18 mouse cellular contexts compared by ENCODE assay signal in genomic region chr11:116974341-116974740, GRCm38 (mm10). TPM values are rescaled to one million over a fixed set of nuclear protein-coding genes. Genes with fewer than 3 reads are reported as not detected.
"Had no signal": no experiment of that assay in that cellular context is flagged by ENCODE, and none has a peak within 500 bp of the region (broad histone marks: within the 10 kb centered on the region; RNA-seq: fewer than 3 reads in every experiment).

No protein-coding gene starts in this region.

- H3K4me2 ChIP-seq: limb, embryonic 12.5 days; liver, embryonic 13.5 days; lung, embryonic 15.5 days; midbrain, embryonic 12.5 days; neural tube, embryonic 13.5 days had no signal

- H3K27ac ChIP-seq: kidney, postnatal 0 days; limb, embryonic 12.5 days; liver, embryonic 13.5 days; lung, embryonic 15.5 days; macrophage had no signal

- H3K9ac ChIP-seq: limb, embryonic 12.5 days; liver, embryonic 13.5 days; liver, postnatal 0 days; lung, embryonic 15.5 days; midbrain, embryonic 12.5 days had no signal

- DNase-seq: kidney, adult 9 months; kidney, postnatal 36 days; liver; liver, embryonic 13.5 days; liver, postnatal 0 days; lung, postnatal 14 days; right cerebral cortex, adult 18-20 months; right cerebral cortex, postnatal 25 days; thymus, adult 18-20 months; thymus, postnatal 14 days had no signal

- H3K36me3 ChIP-seq: limb, embryonic 12.5 days; liver, embryonic 13.5 days; lung, embryonic 15.5 days had no signal

- H3K4me1 ChIP-seq: liver, embryonic 13.5 days; lung, embryonic 15.5 days; megakaryocyte, embryonic 14.5 days had no signal

- H3K9me3 ChIP-seq: limb, embryonic 12.5 days; liver, embryonic 13.5 days; lung, embryonic 15.5 days; megakaryocyte, embryonic 14.5 days; midbrain, embryonic 12.5 days; neural tube, embryonic 13.5 days had no signal

- ATAC-seq: liver, postnatal 0 days had no signal

- H3K4me3 ChIP-seq: limb, embryonic 12.5 days; liver, embryonic 13.5 days; lung, embryonic 15.5 days; megakaryocyte, embryonic 14.5 days; midbrain, embryonic 12.5 days; neural tube, embryonic 13.5 days had no signal

- H3K27me3 ChIP-seq: liver, embryonic 13.5 days; lung, embryonic 15.5 days; midbrain, embryonic 12.5 days; neural tube, embryonic 13.5 days had no signal

RNA-seq across cellular contexts. Expression of gene Mgat5b, which starts 55.7 kb away (rescaled TPM):
- total RNA-seq: monocyte, adult 5-6 weeks had no signal
- polyA plus RNA-seq: liver, embryonic 13.5 days; liver, postnatal 0 days; macrophage had no signal
